Mouse (Mus musculus) myocyte (in vitro differentiated cells): ENCODE data around the gene Osbpl11.

Experiments used
- CEBPB ChIP-seq: IDR thresholded peaks from 2 replicates; pipeline ENCODE4 v1.6.1; 2011; ENCODE audit warnings: mild to moderate bottlenecking, moderate library complexity; ENCODE audit not compliant: poor library complexity, insufficient read depth, severe bottlenecking
- E2F4 ChIP-seq: IDR thresholded peaks from one replicate; pipeline ENCODE4 v1.6.1; 2011; ENCODE audit warnings: mild to moderate bottlenecking, control low read depth, moderate library complexity; ENCODE audit not compliant: insufficient read depth
- MAX ChIP-seq: IDR thresholded peaks from one replicate; pipeline ENCODE4 v1.6.1; 2011; ENCODE audit warnings: low read depth, mild to moderate bottlenecking, control low read depth
- MYOG ChIP-seq, 3 experiments: IDR thresholded peaks; one replicate each; pipeline ENCODE4 v1.6.1; 2011; ENCODE audit warnings: control low read depth in 2 of 3, low read depth in 2 of 3, mild to moderate bottlenecking in 2 of 3; ENCODE audit not compliant: insufficient read length in 2 of 3, control insufficient read depth in 1 of 3, insufficient read depth in 1 of 3
- POLR2A ChIP-seq: IDR thresholded peaks from one replicate; pipeline ENCODE4 v1.6.1; 2011; ENCODE audit warnings: low read depth, mild to moderate bottlenecking, control low read depth, moderate library complexity; ENCODE audit not compliant: insufficient read length
- POLR2AphosphoS2 ChIP-seq: IDR thresholded peaks from one replicate; pipeline ENCODE4 v1.6.1; 2011; ENCODE audit warnings: low read depth, control low read depth; ENCODE audit not compliant: insufficient read length
- SRF ChIP-seq: IDR thresholded peaks from one replicate; pipeline ENCODE4 v1.6.1; 2011; ENCODE audit warnings: low read depth; ENCODE audit not compliant: control insufficient read depth, insufficient read length
- TCF12 ChIP-seq: IDR thresholded peaks from one replicate; pipeline ENCODE4 v1.6.1; 2011; ENCODE audit warnings: mild to moderate bottlenecking, control low read depth; ENCODE audit not compliant: poor library complexity, insufficient read depth, severe bottlenecking
- TCF3 ChIP-seq: IDR thresholded peaks from one replicate; pipeline ENCODE4 v1.6.1; 2011; ENCODE audit warnings: low read depth, control low read depth; ENCODE audit not compliant: insufficient read length
- USF1 ChIP-seq: IDR thresholded peaks from one replicate; pipeline ENCODE4 v1.6.1; 2011; ENCODE audit warnings: low read depth, mild to moderate bottlenecking, control low read depth, moderate library complexity

DNA sequence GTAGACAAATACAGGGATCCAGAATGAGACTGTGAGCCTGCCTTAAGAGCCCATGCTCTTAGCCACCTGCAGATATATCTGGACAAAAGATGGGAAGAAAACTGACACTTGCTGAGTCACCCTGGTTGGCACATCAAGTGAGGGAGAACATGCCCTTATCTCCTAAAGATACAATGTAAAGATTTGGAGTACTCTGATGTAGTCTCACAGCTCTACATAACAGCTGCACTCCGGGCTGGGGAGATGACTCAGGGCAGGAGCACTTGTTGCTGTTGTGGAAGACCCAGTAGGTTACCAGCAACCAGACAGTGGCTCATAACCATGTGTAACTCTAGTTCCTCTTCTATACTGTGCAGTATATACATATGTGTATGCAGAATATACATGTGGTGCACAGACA, 98.2 kb downstream of the Osbpl11 start:
- TF ChIP-seq E2F4 (no peak), MYOG (IDR thresholded peaks at IDR 0.05; ENCODE audit: control insufficient read depth in 1 of 3, insufficient read depth in 1 of 3, insufficient read length in 2 of 3, low read depth in 2 of 3) (peak in 2 of 3 experiments; percentile 65 to 67), MAX (no peak), POLR2A (no peak), TCF12 (peak; percentile 37), POLR2AphosphoS2 (no peak), CEBPB (no peak), USF1 (no peak), TCF3 (no peak), SRF (no peak)
